Mouse (Mus musculus): Measurements from ENCODE around the gene Mgat4a. TPM values are rescaled to one million over a fixed set of nuclear protein-coding genes. Genes with fewer than 3 reads are reported as not detected.

Gene Mgat4a
- polyA plus RNA-seq, 1 experiment from 2014 or later = 4.5 TPM

DNA sequence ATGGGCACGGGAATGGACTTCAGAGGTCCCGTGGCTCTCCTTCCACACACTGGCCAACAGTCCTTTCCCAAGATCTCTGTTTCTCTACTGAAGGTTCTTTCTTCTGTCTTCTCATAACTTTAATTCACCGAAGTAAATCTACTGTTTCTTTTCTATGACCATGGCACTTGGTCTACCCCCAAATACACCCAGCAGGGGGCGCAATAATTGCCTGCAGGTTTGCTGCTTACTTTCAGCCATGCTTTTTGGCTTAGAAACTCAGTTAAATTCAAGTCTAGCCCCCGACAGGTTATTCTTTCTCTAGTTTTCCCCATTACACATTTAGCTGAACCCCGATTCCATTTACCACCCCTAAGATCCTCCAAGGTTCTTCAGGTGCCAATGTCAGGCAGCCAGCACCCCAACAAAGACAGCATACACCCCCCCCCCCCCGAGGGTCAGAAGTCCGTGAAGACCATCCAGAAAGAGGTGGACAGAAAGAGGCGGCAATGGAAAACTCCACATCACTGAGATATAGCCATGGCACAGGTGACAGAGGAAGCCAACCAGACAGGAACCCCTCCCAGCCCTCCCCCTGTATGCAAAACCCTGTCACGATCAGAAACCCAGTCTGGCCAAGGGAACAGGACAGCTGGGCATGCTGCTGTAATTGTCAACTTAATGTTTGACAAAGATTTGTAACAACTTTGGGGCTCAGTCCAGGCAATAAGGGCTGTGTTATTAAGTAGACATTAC lies 92.3 kb downstream of the Mgat4a start:
- no peaks in the 10 kb centered on the region for H3K4me1 ChIP-seq (ENCODE audit: control insufficient read depth, insufficient read depth, low read length)
- H3K27ac ChIP-seq (ENCODE audit: low read depth, low read length) = no peak overlapping the region
- H3K9me3 ChIP-seq (ENCODE audit: control insufficient read depth, low read length) = no peaks in the 10 kb centered on the region
- peak; percentile 19 for DNase-seq (ENCODE audit: low spot score)
- 83% methylated on average over 10 of the region's 10 CpGs for WGBS
- no peaks in the 10 kb centered on the region for H3K27me3 ChIP-seq (ENCODE audit: control insufficient read depth, insufficient read depth, low read length)
- no peaks in the 10 kb centered on the region for H3K36me3 ChIP-seq (ENCODE audit: control insufficient read depth, insufficient read depth, low read length)
- no peak for ATAC-seq (ENCODE audit: insufficient read depth, low FRiP score, low TSS enrichment)
- no peak overlapping the region for H3K4me2 ChIP-seq (ENCODE audit: low read depth)
- no peak overlapping the region for H3K9ac ChIP-seq (ENCODE audit: low read length)
- H3K4me3 ChIP-seq (ENCODE audit: low read depth, low read length) = no peak overlapping the region

DNA sequence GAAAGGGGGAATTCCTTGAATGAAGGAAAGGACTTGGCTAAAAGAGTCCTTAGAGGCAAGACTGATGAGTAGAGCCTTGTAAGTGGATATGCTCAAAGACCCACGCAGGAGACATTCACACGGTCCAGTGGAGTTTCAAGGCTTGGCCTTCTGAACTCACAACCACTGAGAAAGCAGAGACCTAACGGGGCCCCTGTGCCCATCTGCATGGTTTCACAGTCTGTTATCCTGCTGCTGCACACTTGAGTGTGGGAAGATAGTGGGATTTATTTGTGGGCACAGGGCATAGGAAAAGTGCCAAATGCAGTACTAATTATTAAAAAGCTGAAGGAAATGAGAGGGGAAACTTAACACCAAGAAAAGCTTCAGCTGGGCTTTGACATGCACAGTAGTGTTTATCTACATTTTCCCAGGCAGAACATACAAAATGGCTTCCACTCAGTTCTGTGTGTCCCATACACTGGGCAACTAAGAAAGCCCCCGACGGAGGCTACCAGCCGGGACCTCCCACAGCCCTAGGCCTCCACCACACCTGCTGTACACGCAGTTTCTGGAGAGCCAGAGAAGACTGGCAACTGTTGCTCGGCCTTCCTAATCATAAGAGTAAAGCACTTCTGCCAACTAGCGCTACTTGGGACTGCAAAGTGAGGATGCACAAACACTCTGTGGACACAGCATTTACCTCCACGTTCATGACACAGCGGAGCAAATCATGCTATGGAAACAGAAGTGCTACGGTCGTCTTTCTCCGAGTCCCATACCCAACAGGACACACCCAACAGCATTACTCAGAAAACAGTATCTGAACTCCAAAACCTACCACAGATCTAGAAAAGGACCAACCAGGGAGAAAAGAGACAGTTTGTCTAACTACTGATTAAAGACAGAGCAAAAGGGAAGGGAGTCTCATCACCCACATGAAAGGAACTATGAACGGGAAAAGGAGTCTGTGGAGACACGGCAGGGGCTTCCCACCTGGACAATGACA lies 97.7 kb downstream of the Mgat4a start:
- no peak overlapping the region for H3K9ac ChIP-seq (ENCODE audit: low read length)
- no peak overlapping the region for H3K4me2 ChIP-seq (ENCODE audit: low read depth)
- no peaks in the 10 kb centered on the region for H3K27me3 ChIP-seq (ENCODE audit: control insufficient read depth, insufficient read depth, low read length)
- 93% methylated on average over 16 of the region's 16 CpGs for WGBS
- no peaks in the 10 kb centered on the region; the same call in none of the 2 replicates for H3K36me3 ChIP-seq (ENCODE audit: control insufficient read depth, insufficient read depth, low read length)
- ATAC-seq (ENCODE audit: insufficient read depth, low FRiP score, low TSS enrichment) (no peak), DNase-seq (ENCODE audit: low spot score) (no peak)
- H3K4me3 ChIP-seq (ENCODE audit: low read depth, low read length) = no peak overlapping the region
- no peaks in the 10 kb centered on the region for H3K4me1 ChIP-seq (ENCODE audit: control insufficient read depth, insufficient read depth, low read length)
- H3K9me3 ChIP-seq (ENCODE audit: control insufficient read depth, low read length) = no peaks in the 10 kb centered on the region
- no peak overlapping the region for H3K27ac ChIP-seq (ENCODE audit: low read depth, low read length)

DNA sequence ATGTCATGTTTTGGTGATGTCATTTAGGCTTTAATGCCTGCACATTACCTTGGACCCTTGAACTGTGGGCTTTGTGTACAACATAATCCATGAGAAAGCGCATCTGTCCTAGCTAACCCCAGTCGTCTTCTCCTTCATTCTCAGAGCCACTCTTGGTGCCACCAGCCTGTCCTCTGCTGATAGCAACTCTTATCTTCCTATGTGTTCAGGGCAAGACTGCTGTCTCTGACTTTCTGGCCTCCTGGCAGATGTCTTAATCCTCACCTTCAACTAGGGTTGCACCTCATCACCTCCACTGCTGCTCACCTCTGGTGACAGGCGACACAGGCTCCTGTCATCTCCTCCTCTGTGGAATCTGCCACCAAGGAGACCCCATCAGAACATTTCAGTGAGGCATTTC lies 104.4 kb downstream of the Mgat4a start:
- 87% methylated on average over 3 of the region's 3 CpGs for WGBS
- no peak overlapping the region for H3K27ac ChIP-seq (ENCODE audit: low read depth, low read length)
- DNase-seq (ENCODE audit: low spot score) (no peak), ATAC-seq (ENCODE audit: insufficient read depth, low FRiP score, low TSS enrichment) (no peak)
- H3K4me3 ChIP-seq (ENCODE audit: low read depth, low read length) = no peak overlapping the region
- peaks cover 17% of the 10 kb centered on the region for H3K36me3 ChIP-seq (ENCODE audit: control insufficient read depth, insufficient read depth, low read length)
- H3K9me3 ChIP-seq (ENCODE audit: control insufficient read depth, low read length) = no peaks in the 10 kb centered on the region
- no peak overlapping the region for H3K4me2 ChIP-seq (ENCODE audit: low read depth)
- H3K9ac ChIP-seq (ENCODE audit: low read length) = no peak overlapping the region
- H3K27me3 ChIP-seq (ENCODE audit: control insufficient read depth, insufficient read depth, low read length) = no peaks in the 10 kb centered on the region
- no peaks in the 10 kb centered on the region; the same call in 1 of the 2 replicates for H3K4me1 ChIP-seq (ENCODE audit: control insufficient read depth, insufficient read depth, low read length)

DNA sequence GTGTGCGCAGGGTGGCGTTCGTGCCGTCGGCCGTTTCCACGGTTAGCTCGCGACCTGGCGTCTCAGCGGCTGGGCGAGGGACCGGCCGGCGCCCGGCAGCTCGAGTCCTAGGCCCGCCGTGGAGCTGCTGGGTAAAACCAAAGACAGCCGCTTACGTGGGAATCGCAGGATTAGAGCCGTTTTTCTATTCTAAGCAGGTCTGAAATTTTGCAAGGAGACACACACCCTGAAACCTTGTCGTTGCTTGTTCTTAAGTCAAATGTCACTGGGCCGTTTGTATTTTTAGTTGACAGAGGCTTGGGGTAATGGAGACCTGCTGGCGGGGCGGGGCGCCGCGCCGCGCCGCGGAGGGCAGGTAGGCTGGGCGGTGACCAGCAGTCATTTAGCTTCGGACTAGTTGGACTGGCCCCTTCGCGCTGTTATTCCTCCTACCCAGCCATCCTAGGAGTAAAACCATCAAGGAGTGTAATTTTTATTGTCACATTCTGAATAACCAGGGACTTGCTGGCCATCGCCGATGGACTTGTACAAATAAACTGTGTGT lies 110.4 kb downstream of the Mgat4a start:
- Histone ChIP-seq H3K4me3 (ENCODE audit: low read depth, low read length) (peak overlapping the region; percentile 83), H3K36me3 (ENCODE audit: control insufficient read depth, insufficient read depth, low read length) (peaks cover 3% of the 10 kb centered on the region), H3K4me1 (ENCODE audit: control insufficient read depth, insufficient read depth, low read length) (peaks cover 14% of the 10 kb centered on the region), H3K9me3 (ENCODE audit: control insufficient read depth, low read length) (no peaks in the 10 kb centered on the region), H3K9ac (ENCODE audit: low read length) (peak overlapping the region; percentile 87), H3K27me3 (ENCODE audit: control insufficient read depth, insufficient read depth, low read length) (no peaks in the 10 kb centered on the region), H3K4me2 (ENCODE audit: low read depth) (peak overlapping the region; percentile 68), H3K27ac (ENCODE audit: low read depth, low read length) (0 out of 2 replicates have a peak overlapping the region, but pooled peaks have one; percentile 27)
- DNase-seq (ENCODE audit: low spot score) (peak; percentile 23), ATAC-seq (ENCODE audit: insufficient read depth, low FRiP score, low TSS enrichment) (peak; percentile 28; the same call in 1 of the 2 replicates)
- WGBS = 1% methylated on average over 38 of the region's 40 CpGs

DNA sequence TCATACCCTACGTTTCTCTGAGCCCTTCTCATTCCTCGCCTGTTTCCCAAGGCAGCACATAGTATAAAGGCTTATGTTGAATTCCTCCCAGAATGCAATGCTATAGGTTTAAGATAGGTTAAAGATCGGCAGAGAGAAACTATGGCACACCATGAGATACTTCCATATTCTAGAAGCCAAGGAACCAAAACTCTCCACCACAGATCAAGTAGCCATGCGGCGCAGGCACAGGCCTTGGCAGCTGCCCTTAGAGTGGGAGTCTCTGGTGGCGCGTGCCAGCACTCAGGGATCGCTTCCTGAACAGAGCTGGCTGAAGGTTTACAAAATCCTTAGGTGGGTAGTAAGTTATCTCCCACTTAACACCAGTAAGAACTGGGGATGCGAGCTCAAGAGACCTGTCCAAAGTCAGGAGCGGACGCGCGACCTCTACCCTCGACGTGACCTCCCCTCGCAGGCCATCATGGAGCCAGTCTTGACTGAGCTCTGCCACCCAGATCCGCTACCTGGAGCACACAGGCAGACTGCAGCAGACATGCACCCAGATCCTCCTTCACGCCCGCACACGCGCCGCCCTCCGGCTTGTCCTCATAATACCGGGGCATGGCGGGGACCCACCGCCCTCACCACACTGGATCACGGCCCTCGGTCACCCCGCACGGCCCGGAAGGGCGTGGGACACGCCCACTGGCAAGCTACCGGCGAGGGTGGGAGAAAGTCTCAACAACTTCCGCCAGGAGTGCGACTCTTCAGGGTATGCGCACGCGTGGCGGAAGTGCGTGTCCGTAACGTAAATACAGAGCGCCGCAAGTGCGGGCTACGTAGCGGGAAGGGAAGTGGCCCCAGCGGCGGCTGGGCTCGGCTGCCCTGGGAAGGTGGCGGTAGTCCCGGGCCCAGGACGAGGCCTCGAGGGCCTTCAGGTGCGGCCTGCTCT lies 111.2 kb downstream of the Mgat4a start, which contains the start of the genes Coa5 and Unc50:
Gene Coa5 (minus strand): TSS at position 738 of the 931 bp plus-strand sequence.
Gene Unc50 (plus strand): TSS at position 774 of the 931 bp plus-strand sequence.
- peaks cover 14% of the 10 kb centered on the region for H3K4me1 ChIP-seq (ENCODE audit: control insufficient read depth, insufficient read depth, low read length)
- H3K4me2 ChIP-seq (ENCODE audit: low read depth) = peak within 1 kb of the TSS; percentile 86
- H3K27me3 ChIP-seq (ENCODE audit: control insufficient read depth, insufficient read depth, low read length) = no peaks in the 10 kb centered on the region
- H3K9me3 ChIP-seq (ENCODE audit: control insufficient read depth, low read length) = no peaks in the 10 kb centered on the region
- DNase-seq (ENCODE audit: low spot score) = peak; percentile 93
- 4% methylated on average over 56 of the region's 57 CpGs for WGBS
- peaks cover 3% of the 10 kb centered on the region; the same call in 1 of the 2 replicates for H3K36me3 ChIP-seq (ENCODE audit: control insufficient read depth, insufficient read depth, low read length)
- ATAC-seq (ENCODE audit: insufficient read depth, low FRiP score, low TSS enrichment) = peak; percentile 98
- H3K4me3 ChIP-seq (ENCODE audit: low read depth, low read length) = peak within 1 kb of the TSS; percentile 83
- H3K27ac ChIP-seq (ENCODE audit: low read depth, low read length) = 0 out of 2 replicates have a peak within 1 kb of the TSS, but pooled peaks have one; percentile 27
- H3K9ac ChIP-seq (ENCODE audit: low read length) = peak within 1 kb of the TSS; percentile 87

DNA sequence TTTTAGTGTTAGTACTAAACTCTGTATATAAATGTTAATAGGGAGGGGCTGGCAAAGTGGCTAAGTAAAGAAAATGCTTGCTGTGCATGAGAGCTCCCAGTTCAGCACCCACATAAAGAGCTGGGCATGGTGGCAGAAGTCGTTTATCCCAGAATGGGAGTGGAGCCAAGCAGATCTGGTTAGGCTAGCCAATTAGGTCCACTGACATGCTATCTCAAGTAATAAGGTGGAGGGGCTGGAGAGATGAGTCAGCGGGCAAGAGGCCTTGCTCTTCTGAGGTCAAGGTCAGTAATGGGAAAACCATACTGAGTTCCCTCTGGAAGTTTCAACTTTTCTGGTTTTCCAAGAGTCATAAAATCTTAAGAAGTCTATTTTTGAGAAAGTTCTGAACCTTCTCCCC lies 111.9 kb downstream of the Mgat4a start:
- no peaks in the 10 kb centered on the region for H3K9me3 ChIP-seq (ENCODE audit: control insufficient read depth, low read length)
- H3K27ac ChIP-seq (ENCODE audit: low read depth, low read length) = no peak overlapping the region
- H3K4me3 ChIP-seq (ENCODE audit: low read depth, low read length) = peak overlapping the region; percentile 83
- H3K27me3 ChIP-seq (ENCODE audit: control insufficient read depth, insufficient read depth, low read length) = no peaks in the 10 kb centered on the region
- no peak for ATAC-seq (ENCODE audit: insufficient read depth, low FRiP score, low TSS enrichment)
- no peak for DNase-seq (ENCODE audit: low spot score)
- peaks cover under 1% of the 10 kb centered on the region; the same call in 1 of the 2 replicates for H3K36me3 ChIP-seq (ENCODE audit: control insufficient read depth, insufficient read depth, low read length)
- no peak overlapping the region for H3K9ac ChIP-seq (ENCODE audit: low read length)
- H3K4me2 ChIP-seq (ENCODE audit: low read depth) = peak overlapping the region; percentile 86
- WGBS = 89% methylated on average over 2 of the region's 2 CpGs
- peaks cover 14% of the 10 kb centered on the region for H3K4me1 ChIP-seq (ENCODE audit: control insufficient read depth, insufficient read depth, low read length)

DNA sequence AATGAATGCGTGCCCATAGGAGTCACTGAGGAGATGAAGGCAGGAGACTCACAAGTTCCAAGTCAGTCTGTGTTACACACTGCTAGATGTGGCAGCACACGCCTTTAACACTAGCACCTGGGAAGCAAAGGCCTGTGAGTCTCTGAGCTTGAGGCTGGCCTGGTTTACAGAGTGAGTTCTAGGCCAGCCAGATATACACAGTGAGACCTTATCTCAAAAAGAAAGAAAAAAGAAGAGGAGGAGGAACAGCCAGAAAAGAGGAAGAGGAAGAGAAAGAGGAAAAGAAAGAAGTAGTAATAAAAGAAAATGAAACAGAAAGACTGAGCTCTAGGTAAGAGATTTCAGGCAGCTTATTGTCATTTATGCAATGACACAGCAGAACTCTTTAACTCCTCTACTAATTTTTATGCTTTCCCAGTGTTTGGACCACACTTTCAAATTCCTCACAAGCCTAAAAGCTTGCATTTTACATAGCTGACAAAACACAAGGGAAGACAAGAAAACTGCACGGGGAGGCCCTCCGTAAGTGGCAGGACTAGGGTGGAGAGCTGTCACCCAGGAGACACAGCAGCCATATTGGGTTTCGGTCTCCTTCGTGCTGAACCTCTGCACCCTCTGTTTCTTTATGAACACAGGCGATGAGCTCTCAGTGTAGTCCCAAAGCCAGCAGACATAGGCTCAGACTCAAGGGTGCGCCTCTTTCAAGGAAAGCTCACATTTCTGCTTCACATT lies 113.5 kb downstream of the Mgat4a start:
- Histone ChIP-seq H3K9me3 (ENCODE audit: control insufficient read depth, low read length) (no peaks in the 10 kb centered on the region), H3K9ac (ENCODE audit: low read length) (no peak overlapping the region), H3K27ac (ENCODE audit: low read depth, low read length) (no peak overlapping the region), H3K4me2 (ENCODE audit: low read depth) (no peak overlapping the region), H3K36me3 (ENCODE audit: control insufficient read depth, insufficient read depth, low read length) (no peaks in the 10 kb centered on the region), H3K27me3 (ENCODE audit: control insufficient read depth, insufficient read depth, low read length) (no peaks in the 10 kb centered on the region), H3K4me3 (ENCODE audit: low read depth, low read length) (no peak overlapping the region), H3K4me1 (ENCODE audit: control insufficient read depth, insufficient read depth, low read length) (peaks cover 14% of the 10 kb centered on the region)
- ATAC-seq (ENCODE audit: insufficient read depth, low FRiP score, low TSS enrichment) (no peak), DNase-seq (ENCODE audit: low spot score) (no peak)
- 95% methylated on average over 8 of the region's 8 CpGs for WGBS

Data from neural tube, embryonic 11.5 days (tissue).